Mouse (Mus musculus) midbrain, embryonic 12.5 days (tissue): ENCODE results near the gene Gdap1l1. TPM values are rescaled to one million over a fixed set of nuclear protein-coding genes. Genes with fewer than 3 reads are reported as not detected.
A peak's percentile ranks its signal among the peaks of the same experiment; 100 is the strongest.

Experiments
- ATAC-seq: fragments of 200-750 bp; cut with Nextera tagmentation; 2 replicates; pipeline ENCODE4 v1.8.0; 2017; ENCODE audit warnings: low read depth, moderate TSS enrichment, moderate library complexity; ENCODE audit not compliant: low FRiP score
- H3K27ac ChIP-seq: fragments of 300-500 bp; sonication (generic); replicated peaks from 2 replicates; pipeline ENCODE4 v1.5.1; 2016; ENCODE audit warnings: mild to moderate bottlenecking
- H3K27me3 ChIP-seq: fragments of 300-500 bp; sonication (generic); 2 replicates; pipeline ENCODE4 v1.6.1; 2016; ENCODE audit warnings: mild to moderate bottlenecking
- H3K36me3 ChIP-seq: fragments of 300-500 bp; sonication (generic); 2 replicates; pipeline ENCODE4 v1.6.1; 2016
- H3K4me1 ChIP-seq: fragments of 300-500 bp; sonication (generic); 2 replicates; pipeline ENCODE4 v1.6.1; 2016
- H3K4me2 ChIP-seq: fragments of 300-500 bp; sonication (generic); replicated peaks from 2 replicates; pipeline ENCODE4 v1.6.1; 2016; ENCODE audit warnings: mild to moderate bottlenecking, moderate library complexity
- H3K4me3 ChIP-seq: fragments of 300-500 bp; sonication (generic); 2 replicates; pipeline ENCODE4 v1.5.1; 2016; ENCODE audit warnings: mild to moderate bottlenecking
- H3K9ac ChIP-seq: fragments of 300-500 bp; sonication (generic); replicated peaks from 2 replicates; pipeline ENCODE4 v1.6.1; 2016; ENCODE audit warnings: mild to moderate bottlenecking, moderate library complexity
- H3K9me3 ChIP-seq: fragments of 300-500 bp; sonication (generic); 2 replicates; pipeline ENCODE4 v1.6.1; 2016; ENCODE audit warnings: mild to moderate bottlenecking
- WGBS: fragments of 180-500 bp; shearing (Covaris S2); methylation state at CpG from one replicate; pipeline ENCODE4 v1.1.7; 2016; 5-methylcytosine and 5-hydroxymethylcytosine counted together
- polyA plus RNA-seq: library from polyadenylated mRNA; unstranded; fragments of >200 nt; fragmentation: Nextera tagmentation; extraction: Ambion mirVana; gene quantifications from 2 replicates; pipeline ENCODE4 v1.2.1, GENCODE M21; 2016

Gdap1l1 gene
- polyA plus RNA-seq, 1 experiment from 2014 or later: 63.4 TPM

DNA sequence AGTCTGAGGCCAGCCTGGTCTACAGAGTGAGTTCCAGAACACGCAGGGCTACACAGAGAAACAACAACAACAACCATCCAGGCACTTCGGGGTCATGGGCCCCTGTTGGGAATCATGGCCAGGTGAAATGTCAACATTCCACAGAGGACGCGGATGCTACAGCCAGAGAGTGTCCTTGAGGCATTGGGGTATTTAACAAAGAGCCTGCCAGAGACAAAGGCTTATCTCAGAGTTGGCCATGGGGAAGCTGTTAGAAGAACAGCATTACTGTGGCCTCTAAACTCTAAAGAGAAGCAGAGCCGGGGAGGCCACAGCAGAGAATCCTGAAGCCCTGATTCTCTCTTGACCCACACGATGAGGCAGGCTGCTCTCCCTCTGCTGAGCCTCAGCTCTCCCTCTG is 30.6 kb downstream of the Gdap1l1 start:
- Histone ChIP-seq H3K9me3 (no peaks in the 10 kb centered on the region), H3K36me3 (peaks cover 32% of the 10 kb centered on the region), H3K9ac (no peak overlapping the region), H3K27me3 (no peaks in the 10 kb centered on the region), H3K4me2 (no peak overlapping the region), H3K27ac (no peak overlapping the region), H3K4me3 (no peak overlapping the region), H3K4me1 (peaks cover 9% of the 10 kb centered on the region)
- ATAC-seq: no peak
- 93% methylated on average over 6 of the region's 6 CpGs for WGBS

DNA sequence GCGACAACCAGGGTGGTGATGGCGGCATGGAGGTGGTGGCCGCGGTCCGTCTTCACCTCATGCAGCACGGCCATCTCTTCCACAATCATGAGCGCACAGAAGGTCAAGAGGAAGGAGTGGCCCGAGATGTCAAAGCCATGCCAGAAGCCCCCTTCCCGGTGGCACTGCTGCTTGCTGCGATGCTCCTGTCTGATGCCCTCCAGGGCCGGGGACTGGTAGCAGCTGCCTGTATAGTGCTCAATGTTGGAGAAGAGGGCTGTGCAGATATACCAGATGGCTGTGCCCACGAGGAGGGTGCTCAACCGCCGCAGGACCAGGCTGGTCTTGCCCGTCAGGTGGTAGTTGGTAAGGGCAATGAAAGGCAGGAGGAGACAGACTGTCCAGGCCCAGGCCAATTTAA is 31.4 kb downstream of the Gdap1l1 start:
- Histone ChIP-seq H3K4me3 (no peak overlapping the region), H3K27ac (no peak overlapping the region), H3K27me3 (no peaks in the 10 kb centered on the region), H3K9me3 (no peaks in the 10 kb centered on the region), H3K36me3 (peaks cover 32% of the 10 kb centered on the region), H3K4me1 (peaks cover 9% of the 10 kb centered on the region), H3K4me2 (no peak overlapping the region), H3K9ac (no peak overlapping the region)
- 93% methylated on average over 15 of the region's 15 CpGs for WGBS
- no peak for ATAC-seq

GRCm38 (mm10) chr2:163471136-163471535 is 32.9 kb downstream of the Gdap1l1 start:
- ATAC-seq: no peak
- Histone ChIP-seq H3K27ac (no peak overlapping the region), H3K4me2 (peak overlapping the region; percentile 68), H3K4me1 (peaks cover 9% of the 10 kb centered on the region), H3K9me3 (no peaks in the 10 kb centered on the region), H3K27me3 (no peaks in the 10 kb centered on the region), H3K4me3 (no peak overlapping the region), H3K9ac (peak overlapping the region; percentile 81; the same call in 1 of the 2 replicates), H3K36me3 (peaks cover 32% of the 10 kb centered on the region)
- 84% methylated on average over 3 of the region's 3 CpGs for WGBS

DNA sequence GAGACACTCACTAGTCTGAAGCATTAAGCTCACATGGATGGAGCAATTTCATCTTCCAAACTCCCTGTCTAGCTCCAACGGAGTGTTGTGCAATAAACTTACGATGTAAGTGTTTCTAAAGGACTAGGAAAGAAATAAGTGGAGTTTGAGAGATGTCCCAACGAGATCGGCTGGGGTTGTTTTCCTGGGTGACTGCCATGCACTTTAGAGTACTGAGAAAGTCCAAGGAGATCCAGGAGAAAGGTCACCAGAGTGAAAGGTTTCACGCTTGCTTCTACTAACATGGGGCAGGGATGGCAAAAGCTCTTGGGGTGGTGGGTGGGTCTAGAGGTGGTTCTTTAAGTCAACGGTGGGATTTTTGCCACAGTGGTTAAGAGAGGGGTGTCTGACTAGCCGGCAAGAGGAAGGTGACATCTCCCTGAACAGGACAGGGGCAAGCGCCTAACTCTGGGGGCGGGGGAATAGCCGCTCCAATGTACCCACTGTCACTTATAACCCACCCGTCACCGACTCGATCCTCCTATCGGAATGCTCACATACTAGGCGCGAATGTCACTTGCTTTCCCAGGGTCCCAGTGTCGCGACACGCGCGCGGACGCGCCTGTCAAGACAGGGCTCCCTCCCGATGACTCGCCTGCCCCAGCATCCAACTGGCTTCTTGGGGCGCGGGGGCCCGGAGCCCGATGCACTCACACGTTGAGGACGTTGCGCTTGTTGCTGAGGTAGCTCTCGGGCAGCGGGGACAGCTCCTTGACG is 33.6 kb downstream of the Gdap1l1 start:
- WGBS: 5% methylated on average over 36 of the region's 36 CpGs
- Histone ChIP-seq H3K4me1 (peaks cover 9% of the 10 kb centered on the region), H3K27ac (peak overlapping the region; percentile 63), H3K4me3 (peak overlapping the region; percentile 84), H3K4me2 (peak overlapping the region; percentile 68), H3K27me3 (no peaks in the 10 kb centered on the region), H3K9ac (peak overlapping the region; percentile 81), H3K9me3 (no peaks in the 10 kb centered on the region), H3K36me3 (peaks cover 28% of the 10 kb centered on the region)
- peak; percentile 81; the same call in 1 of the 2 replicates for ATAC-seq

DNA sequence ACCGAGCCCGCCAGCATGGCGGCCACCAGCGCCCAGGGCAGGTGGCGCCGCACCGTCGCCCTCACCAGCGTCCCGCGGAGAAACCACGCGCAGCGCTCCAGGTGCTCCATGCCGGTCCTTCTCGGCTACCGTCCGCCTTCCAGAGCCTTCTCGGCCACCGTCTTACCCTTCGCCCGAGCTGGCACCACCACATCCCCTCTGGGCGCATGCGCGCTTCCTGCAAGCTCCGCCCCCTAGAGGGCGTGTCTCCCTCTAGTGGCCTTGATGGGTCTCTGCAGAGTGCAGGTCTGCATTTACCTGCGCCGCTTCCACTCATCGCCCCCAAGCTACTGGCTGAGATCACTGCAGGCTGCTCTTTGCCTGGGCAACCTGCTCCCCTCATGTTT is 34.2 kb downstream of the Gdap1l1 start, which contains the start of gene Fitm2:
Gene Fitm2, minus strand, starts transcription at position 164 of the 386 bp plus-strand sequence.
- Histone ChIP-seq H3K36me3 (peaks cover 23% of the 10 kb centered on the region), H3K9ac (peak within 1 kb of the TSS; percentile 81), H3K4me1 (peaks cover 9% of the 10 kb centered on the region), H3K4me3 (peak within 1 kb of the TSS; percentile 84), H3K9me3 (no peaks in the 10 kb centered on the region), H3K4me2 (peak within 1 kb of the TSS; percentile 68), H3K27ac (peak within 1 kb of the TSS; percentile 63), H3K27me3 (no peaks in the 10 kb centered on the region)
- WGBS: under 1% methylated on average over 27 of the region's 30 CpGs
- ATAC-seq: peak; percentile 91

GRCm38 (mm10) chr2:163480191-163480825 is 42.0 kb downstream of the Gdap1l1 start:
- no peaks in the 10 kb centered on the region for H3K36me3 ChIP-seq
- WGBS: 50% methylated on average over 18 of the region's 18 CpGs
- H3K9ac ChIP-seq: no peak overlapping the region
- H3K27me3 ChIP-seq: peaks cover 16% of the 10 kb centered on the region
- H3K4me2 ChIP-seq: no peak overlapping the region
- no peak overlapping the region for H3K27ac ChIP-seq
- H3K4me3 ChIP-seq: no peak overlapping the region
- H3K9me3 ChIP-seq: no peaks in the 10 kb centered on the region
- no peak for ATAC-seq
- peaks cover 8% of the 10 kb centered on the region for H3K4me1 ChIP-seq

GRCm38 (mm10) chr2:163481539-163482029 is 43.3 kb downstream of the Gdap1l1 start:
- Histone ChIP-seq H3K4me2 (peak overlapping the region; percentile 48), H3K4me3 (peak overlapping the region; percentile 25), H3K36me3 (no peaks in the 10 kb centered on the region), H3K27me3 (peaks cover 16% of the 10 kb centered on the region), H3K4me1 (peaks cover 8% of the 10 kb centered on the region), H3K9ac (peak overlapping the region; percentile 16; the same call in 1 of the 2 replicates), H3K9me3 (no peaks in the 10 kb centered on the region), H3K27ac (no peak overlapping the region)
- WGBS: under 1% methylated on average over 21 of the region's 21 CpGs
- ATAC-seq: peak; percentile 38; the same call in 1 of the 2 replicates

DNA sequence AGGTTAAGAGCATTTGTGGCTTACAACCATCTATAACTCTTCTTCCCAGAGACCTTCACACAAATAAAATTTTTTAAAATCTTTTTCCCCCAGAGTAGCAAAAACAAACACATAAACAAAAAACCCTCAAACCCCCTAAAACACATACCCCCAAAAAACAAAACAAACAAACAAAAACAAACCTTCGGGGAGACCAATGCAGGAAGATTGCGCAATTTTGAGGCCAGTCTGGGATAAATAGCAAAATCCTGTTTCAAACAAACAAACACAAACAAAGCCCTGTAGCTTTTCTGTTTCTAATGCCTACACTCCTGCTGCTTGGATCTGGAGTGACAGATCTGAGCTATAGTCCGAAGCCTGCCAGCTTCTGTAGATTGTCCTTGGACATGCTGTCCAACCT is 49.1 kb downstream of the Gdap1l1 start:
- H3K9ac ChIP-seq: no peak overlapping the region

DNA sequence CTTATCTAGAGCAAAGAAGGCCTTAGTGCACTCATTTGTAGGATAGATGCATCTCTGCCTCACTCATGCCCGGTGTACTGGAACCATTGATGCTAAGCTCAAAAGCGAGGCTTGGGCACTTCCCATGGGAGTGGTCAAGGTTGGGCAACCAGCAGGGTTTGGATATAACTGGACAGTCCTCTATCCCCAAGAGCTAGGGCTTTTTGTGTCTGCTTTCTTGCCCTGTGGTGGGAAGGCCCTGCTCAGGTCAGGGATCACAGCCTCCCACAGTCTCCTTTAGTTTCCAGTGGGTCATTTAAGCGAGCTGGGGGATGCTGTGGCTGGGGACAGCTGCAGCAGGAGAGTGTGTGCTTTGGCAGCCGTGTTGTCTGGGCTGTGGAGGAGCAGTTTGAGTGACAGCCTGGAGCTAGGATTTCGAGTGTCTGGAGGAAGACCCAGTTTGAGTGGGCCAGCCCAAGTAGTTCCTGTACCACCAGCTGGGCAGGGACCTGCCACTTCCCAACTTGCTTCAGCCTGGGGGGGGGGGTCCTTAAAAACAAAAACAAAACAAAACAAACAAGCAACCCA is 51.5 kb downstream of the Gdap1l1 start:
- H3K4me1 ChIP-seq: peaks cover 11% of the 10 kb centered on the region; the same call in 1 of the 2 replicates
- H3K27ac ChIP-seq: no peak overlapping the region
- H3K4me2 ChIP-seq: no peak overlapping the region
- H3K4me3 ChIP-seq: no peak overlapping the region
- H3K36me3 ChIP-seq: no peaks in the 10 kb centered on the region
- H3K27me3 ChIP-seq: no peaks in the 10 kb centered on the region
- H3K9ac ChIP-seq: no peak overlapping the region
- no peaks in the 10 kb centered on the region for H3K9me3 ChIP-seq
- WGBS: 63% methylated on average over 5 of the region's 5 CpGs
- ATAC-seq: no peak

More for the DNA sequence above, 49.1 kb downstream of the Gdap1l1 start:
- Histone ChIP-seq H3K27me3 (no peaks in the 10 kb centered on the region), H3K36me3 (no peaks in the 10 kb centered on the region), H3K9me3 (no peaks in the 10 kb centered on the region), H3K4me1 (0 out of 2 replicates have a peak, but pooled peaks cover 4% of the 10 kb centered on the region), H3K4me3 (no peak overlapping the region), H3K4me2 (no peak overlapping the region), H3K27ac (no peak overlapping the region)
- WGBS: 88% methylated on average over 3 of the region's 3 CpGs
- no peak for ATAC-seq

DNA sequence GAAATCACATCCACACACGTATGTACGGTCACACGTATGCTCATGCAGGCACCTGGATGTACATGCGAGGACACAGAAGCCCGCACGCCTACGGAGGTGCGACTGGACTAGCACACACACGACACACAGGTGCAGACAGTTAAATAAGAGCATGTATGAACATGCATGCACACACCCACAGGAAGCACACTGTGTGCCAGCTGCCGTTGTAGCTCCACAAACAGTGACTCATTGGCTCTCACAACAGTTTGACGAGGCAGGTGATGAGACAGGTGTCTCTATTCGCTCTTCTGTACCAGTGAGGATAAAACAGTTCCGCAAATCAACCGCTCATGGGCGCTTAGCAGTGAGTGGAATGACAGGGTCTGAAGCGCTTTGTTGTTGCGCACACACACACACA is 52.4 kb downstream of the Gdap1l1 start:
- ATAC-seq: no peak
- no peak overlapping the region for H3K9ac ChIP-seq

GRCm38 (mm10) chr2:163491351-163491750 is 53.1 kb downstream of the Gdap1l1 start:
- Histone ChIP-seq H3K36me3 (no peaks in the 10 kb centered on the region), H3K9ac (no peak overlapping the region), H3K4me3 (no peak overlapping the region), H3K4me1 (peaks cover 11% of the 10 kb centered on the region; the same call in 1 of the 2 replicates), H3K27ac (no peak overlapping the region), H3K27me3 (no peaks in the 10 kb centered on the region), H3K9me3 (no peaks in the 10 kb centered on the region), H3K4me2 (no peak overlapping the region)
- no peak for ATAC-seq
- WGBS: 57% methylated on average over 7 of the region's 7 CpGs

More for the DNA sequence above, 52.4 kb downstream of the Gdap1l1 start:
- H3K4me1 ChIP-seq: peaks cover 11% of the 10 kb centered on the region; the same call in 1 of the 2 replicates
- no peak overlapping the region for H3K4me2 ChIP-seq
- no peaks in the 10 kb centered on the region for H3K9me3 ChIP-seq
- no peak overlapping the region for H3K4me3 ChIP-seq
- H3K36me3 ChIP-seq: no peaks in the 10 kb centered on the region
- H3K27ac ChIP-seq: no peak overlapping the region
- WGBS: 92% methylated on average over 17 of the region's 17 CpGs
- H3K27me3 ChIP-seq: no peaks in the 10 kb centered on the region

DNA sequence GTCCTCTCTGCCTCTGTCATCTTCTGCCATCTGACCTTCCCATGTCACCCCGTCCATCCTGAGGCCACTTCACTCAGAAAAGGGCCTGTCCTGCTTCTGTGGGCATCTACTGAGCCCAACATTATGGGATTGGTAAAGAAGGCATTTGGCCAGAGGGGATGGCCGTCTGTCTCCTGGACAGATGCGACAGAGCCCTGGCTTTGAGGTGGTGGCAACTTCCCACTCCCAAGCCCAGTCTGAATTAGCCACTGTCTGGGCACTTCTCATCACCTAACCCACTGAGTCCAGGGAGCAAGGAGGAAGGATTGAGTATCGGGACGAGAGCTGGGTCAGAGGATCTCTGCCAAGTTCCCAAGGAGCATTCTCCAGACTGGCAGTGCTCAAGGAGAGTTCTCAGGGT is 53.7 kb downstream of the Gdap1l1 start, which contains the start of gene R3hdml:
Gene R3hdml, plus strand, starts transcription at position 301 of the 400 bp plus-strand sequence.
- no peak within 1 kb of the TSS for H3K27ac ChIP-seq

More for the DNA sequence above, 53.7 kb downstream of the Gdap1l1 start, which contains the start of gene R3hdml:
- Histone ChIP-seq H3K9me3 (no peaks in the 10 kb centered on the region), H3K4me2 (no peak within 1 kb of the TSS), H3K27me3 (no peaks in the 10 kb centered on the region), H3K4me1 (peaks cover 11% of the 10 kb centered on the region; the same call in 1 of the 2 replicates), H3K36me3 (no peaks in the 10 kb centered on the region), H3K9ac (no peak within 1 kb of the TSS), H3K4me3 (no peak within 1 kb of the TSS)
- no peak for ATAC-seq
- 77% methylated on average over 5 of the region's 5 CpGs for WGBS
